Mouse (Mus musculus) kidney, postnatal 0 days (tissue): ENCODE results near the gene Gm21992. TPM values are rescaled to one million over a fixed set of nuclear protein-coding genes. Genes with fewer than 3 reads are reported as not detected.
A peak's percentile ranks its signal among the peaks of the same experiment; 100 is the strongest.

Experiments used
- ATAC-seq: fragments of 200-750 bp; cut with Nextera tagmentation; replicated peaks from 2 replicates; pipeline ENCODE4 v1.8.0; 2017; ENCODE audit warnings: low read depth, moderate number of reproducible peaks, moderate TSS enrichment, moderate library complexity; ENCODE audit not compliant: low FRiP score
- DNase-seq: peaks from one replicate; pipeline ENCODE4 v3.0.0-alpha.2; 2016; ENCODE audit warnings: low spot score
- H3K27ac ChIP-seq: fragments of 300-500 bp; sonication (generic); 2 replicates; pipeline ENCODE4 v1.5.1; 2014; ENCODE audit warnings: mild to moderate bottlenecking
- H3K27me3 ChIP-seq: fragments of 300-500 bp; sonication (generic); 2 replicates; pipeline ENCODE4 v1.6.1; 2014; ENCODE audit warnings: low read length, mixed read lengths; ENCODE audit not compliant: insufficient read depth
- H3K36me3 ChIP-seq: fragments of 300-500 bp; sonication (generic); 2 replicates; pipeline ENCODE4 v1.6.1; 2014; ENCODE audit warnings: low read length, mixed read lengths; ENCODE audit not compliant: insufficient read depth
- H3K4me1 ChIP-seq: fragments of 300-500 bp; sonication (generic); replicated peaks from 2 replicates; pipeline ENCODE4 v1.6.1; 2014; ENCODE audit warnings: antibody characterized with exemption, low read length, mixed read lengths; ENCODE audit not compliant: insufficient read depth
- H3K4me2 ChIP-seq: fragments of 300-500 bp; sonication (generic); 2 replicates; pipeline ENCODE4 v1.6.1; 2014; ENCODE audit warnings: mild to moderate bottlenecking, low read length, moderate library complexity, mixed read lengths
- H3K4me3 ChIP-seq: fragments of 300-500 bp; sonication (generic); replicated peaks from 2 replicates; pipeline ENCODE4 v1.5.1; 2014; ENCODE audit warnings: low read depth, low read length
- H3K9ac ChIP-seq: fragments of 300-500 bp; sonication (generic); 2 replicates; pipeline ENCODE4 v1.6.1; 2014; ENCODE audit warnings: low read depth, low read length
- H3K9me3 ChIP-seq: fragments of 300-500 bp; sonication (generic); replicated peaks from 2 replicates; pipeline ENCODE4 v1.6.1; 2016; ENCODE audit warnings: low read length, inconsistent platforms, mixed read lengths
- CTCF ChIP-seq: IDR thresholded peaks from 2 replicates; pipeline ENCODE4 v1.5.1; 2016; ENCODE audit warnings: antibody characterized with exemption, low read depth, mild to moderate bottlenecking, moderate library complexity
- WGBS: fragments of 180-500 bp; shearing (Covaris S2); extraction: QIAGEN DNeasy Blood & Tissue Kit; methylation state at CpG from one replicate; pipeline ENCODE4 v1.1.7; 2014; 5-methylcytosine and 5-hydroxymethylcytosine counted together
- polyA plus RNA-seq: library from polyadenylated mRNA; unstranded; fragments of >200 nt; fragmentation: Nextera tagmentation; extraction: Ambion mirVana; gene quantifications from 2 replicates; pipeline ENCODE4 v1.2.1, GENCODE M21; 2015

Gene Gm21992
- polyA plus RNA-seq, 1 experiment from 2014 or later, result 24.4 TPM

GRCm38 (mm10) chr19:4849800-4850199, 38.4 kb upstream of the Gm21992 start:
- H3K4me1 ChIP-seq, result no peaks in the 10 kb centered on the region
- DNase-seq (no peak), ATAC-seq (no peak)
- H3K9ac ChIP-seq, result no peak overlapping the region
- WGBS, result 46% methylated on average over 4 of the region's 4 CpGs
- H3K4me3 ChIP-seq, result no peak overlapping the region
- no peak for TF ChIP-seq CTCF
- H3K9me3 ChIP-seq, result no peaks in the 10 kb centered on the region
- no peaks in the 10 kb centered on the region for H3K27me3 ChIP-seq
- H3K4me2 ChIP-seq, result no peak overlapping the region
- no peak overlapping the region for H3K27ac ChIP-seq
- H3K36me3 ChIP-seq, result no peaks in the 10 kb centered on the region

GRCm38 (mm10) chr19:4847490-4847889, 36.1 kb upstream of the Gm21992 start:
- DNase-seq (peak; percentile 74), ATAC-seq (0 out of 2 replicates have a peak, but pooled peaks have one; percentile 36)
- no peaks in the 10 kb centered on the region for H3K36me3 ChIP-seq
- no peak overlapping the region for H3K27ac ChIP-seq
- no peak overlapping the region for H3K9ac ChIP-seq
- WGBS, result 23% methylated on average over 7 of the region's 7 CpGs
- no peak overlapping the region for H3K4me2 ChIP-seq
- peak; percentile 69 for TF ChIP-seq CTCF
- no peaks in the 10 kb centered on the region for H3K9me3 ChIP-seq
- no peaks in the 10 kb centered on the region for H3K4me1 ChIP-seq
- H3K27me3 ChIP-seq, result no peaks in the 10 kb centered on the region
- no peak overlapping the region for H3K4me3 ChIP-seq

GRCm38 (mm10) chr19:4845846-4846245, 34.4 kb upstream of the Gm21992 start:
- no peak overlapping the region for H3K4me3 ChIP-seq
- DNase-seq (no peak), ATAC-seq (no peak)
- no peak overlapping the region for H3K4me2 ChIP-seq
- TF ChIP-seq CTCF, result no peak
- H3K9ac ChIP-seq, result no peak overlapping the region
- no peaks in the 10 kb centered on the region; the same call in 1 of the 2 replicates for H3K27me3 ChIP-seq
- H3K36me3 ChIP-seq, result no peaks in the 10 kb centered on the region
- no peaks in the 10 kb centered on the region for H3K4me1 ChIP-seq
- 53% methylated on average over 2 of the region's 2 CpGs for WGBS
- H3K9me3 ChIP-seq, result no peaks in the 10 kb centered on the region
- H3K27ac ChIP-seq, result no peak overlapping the region

GRCm38 (mm10) chr19:4842611-4843010, 31.2 kb upstream of the Gm21992 start:
- Histone ChIP-seq H3K9ac (no peak overlapping the region), H3K27me3 (no peaks in the 10 kb centered on the region; the same call in 1 of the 2 replicates), H3K4me3 (no peak overlapping the region), H3K9me3 (no peaks in the 10 kb centered on the region), H3K36me3 (no peaks in the 10 kb centered on the region), H3K4me1 (0 out of 2 replicates have a peak, but pooled peaks cover 7% of the 10 kb centered on the region), H3K4me2 (no peak overlapping the region), H3K27ac (no peak overlapping the region)
- DNase-seq (no peak), ATAC-seq (no peak)
- WGBS, result 66% methylated on average over 2 of the region's 2 CpGs
- TF ChIP-seq CTCF, result no peak

GRCm38 (mm10) chr19:4840848-4841247, 29.4 kb upstream of the Gm21992 start:
- no peaks in the 10 kb centered on the region; the same call in 1 of the 2 replicates for H3K27me3 ChIP-seq
- H3K9ac ChIP-seq, result no peak overlapping the region
- TF ChIP-seq CTCF, result no peak
- 84% methylated on average over 9 of the region's 9 CpGs for WGBS
- 0 out of 2 replicates have a peak, but pooled peaks cover 7% of the 10 kb centered on the region for H3K4me1 ChIP-seq
- no peaks in the 10 kb centered on the region for H3K36me3 ChIP-seq
- no peak overlapping the region for H3K27ac ChIP-seq
- no peak for DNase-seq
- no peaks in the 10 kb centered on the region for H3K9me3 ChIP-seq
- no peak for ATAC-seq
- H3K4me2 ChIP-seq, result no peak overlapping the region
- no peak overlapping the region for H3K4me3 ChIP-seq

- ATAC-seq, result peak; percentile 98
- no peaks in the 10 kb centered on the region; the same call in 1 of the 2 replicates for H3K27me3 ChIP-seq
- H3K4me3 ChIP-seq, result peak within 1 kb of the TSS; percentile 55
- H3K27ac ChIP-seq, result peak within 1 kb of the TSS; percentile 60
- 0 out of 2 replicates have a peak, but pooled peaks cover 7% of the 10 kb centered on the region for H3K4me1 ChIP-seq
- no peaks in the 10 kb centered on the region for H3K9me3 ChIP-seq
- peak; percentile 98 for DNase-seq
- peak within 1 kb of the TSS; percentile 94 for H3K4me2 ChIP-seq
- WGBS, result under 1% methylated on average over 25 of the region's 25 CpGs
- H3K36me3 ChIP-seq, result 0 out of 2 replicates have a peak, but pooled peaks cover under 1% of the 10 kb centered on the region
- peak within 1 kb of the TSS; percentile 72 for H3K9ac ChIP-seq
- TF ChIP-seq CTCF, result peak; percentile 28; the same call in 1 of the 2 replicates
Measured at GRCm38 (mm10) chr19:4839149-4839548, 27.7 kb upstream of the Gm21992 start, which contains the start of the genes Ccs and Ccdc87. Ccs (minus strand) TSS chr19:4839332. Ccdc87 (plus strand) TSS chr19:4839366.
